Mouse (Mus musculus): ENCODE measurements around the gene Tfe3. TPM values are rescaled to one million over a fixed set of nuclear protein-coding genes. Genes with fewer than 3 reads are reported as not detected.
"Not testable (repeated sequence)": the region's sequence is repeated elsewhere in the genome, so short reads cannot be mapped to it uniquely, and the experiment has no call there.

Tfe3 gene
- total RNA-seq, 2 experiments from 2014 or later, result 41.9 to 56.9 TPM

GRCm38 (mm10) chrX:7797327-7797726 lies 35.0 kb downstream of the Tfe3 start:
- DNase-seq (ENCODE audit: low spot score in 2 of 2), result no peak

GRCm38 (mm10) chrX:7802157-7802556 lies 39.8 kb downstream of the Tfe3 start:
- not testable (repeated sequence) for DNase-seq (ENCODE audit: low spot score in 2 of 2)

GRCm38 (mm10) chrX:7815016-7815415 lies 52.7 kb downstream of the Tfe3 start:
- DNase-seq (ENCODE audit: low spot score in 2 of 2), result not testable (repeated sequence)

GRCm38 (mm10) chrX:7821865-7822779 lies 59.8 kb downstream of the Tfe3 start, which contains the start of gene Kcnd1:
Kcnd1 (plus strand) TSS chrX:7822289.
- no peak for DNase-seq (ENCODE audit: low spot score in 2 of 2)

Small RNAs within 50 kb of the gene (microRNA-seq; reads per million reads assigned to microRNA genes)
- 98.4 to 100 reads per million in 2 experiments for gene Mir1198 (ENCODE audit: borderline number of aligned reads in 2 of 2)

Other genes starting within 250 kb of the Tfe3 start
- not detected for gene Foxp3, start 188.9 kb upstream of the Tfe3 start, total RNA-seq (2021)
- gene Ppp1r3f, start 188.3 kb upstream of the Tfe3 start, total RNA-seq (2021), result 1 to 10 TPM; 3.2 to 4.4 TPM
- gene Ccdc22, start 157.0 kb upstream of the Tfe3 start, total RNA-seq (2021), result 10 to 100 TPM; 16.9 to 23.8 TPM
- not detected for gene Cacna1f, start 155.5 kb upstream of the Tfe3 start, total RNA-seq (2021)
- gene Syp, start 124.1 kb upstream of the Tfe3 start, total RNA-seq (2021), result 10 to 100 TPM; 46.1 to 70.5 TPM
- 10 to 100 TPM in 1 of 2 experiments, 1 to 10 TPM in 1; 8.8 to 11.7 TPM for gene Prickle3, start 105.3 kb upstream of the Tfe3 start, total RNA-seq (2021)
- 10 to 100 TPM; 54.4 to 68.4 TPM for gene Plp2, start 91.2 kb upstream of the Tfe3 start, total RNA-seq (2021)
- gene Magix, start 81.3 kb upstream of the Tfe3 start, total RNA-seq (2021), result under 1 TPM; 0.46 to 0.64 TPM
- gene Gpkow, start 65.4 kb upstream of the Tfe3 start, total RNA-seq (2021), result 10 to 100 TPM; 48.0 to 59.9 TPM
- 10 to 100 TPM; 45.4 to 62.8 TPM for gene Wdr45, start 48.2 kb upstream of the Tfe3 start, total RNA-seq (2021)
- under 1 TPM in 1 of 2 experiments, not detected in 1; 0.58 TPM for gene Gm45208, start 40.3 kb upstream of the Tfe3 start, total RNA-seq (2021)
- gene Praf2, start 34.1 kb upstream of the Tfe3 start, total RNA-seq (2021), result 10 to 100 TPM; 12.1 to 16.3 TPM
- gene Ccdc120, start 11.7 kb upstream of the Tfe3 start, total RNA-seq (2021), result 1 to 10 TPM; 2.0 to 2.6 TPM
- gene Gripap1, start 27.2 kb downstream of the Tfe3 start, total RNA-seq (2021), result 10 to 100 TPM; 52.4 to 54.4 TPM
- gene Kcnd1, start 59.7 kb downstream of the Tfe3 start, total RNA-seq (2021), result under 1 TPM; 0.54 to 0.76 TPM
- 10 to 100 TPM; 57.4 to 63.1 TPM for gene Otud5, start 78.8 kb downstream of the Tfe3 start, total RNA-seq (2021)
- gene Pim2, start 115.7 kb downstream of the Tfe3 start, total RNA-seq (2021), result 10 to 100 TPM in 1 of 2 experiments, 1 to 10 TPM in 1; 8.1 to 13.4 TPM
- 10 to 100 TPM; 38.9 to 50.3 TPM for gene Slc35a2, start 121.5 kb downstream of the Tfe3 start, total RNA-seq (2021)
- 100 to 1,000 TPM in 1 of 2 experiments, 10 to 100 TPM in 1; 97.4 to 121 TPM for gene Pqbp1, start 136.7 kb downstream of the Tfe3 start, total RNA-seq (2021)
- 100 to 1,000 TPM in 1 of 2 experiments, 10 to 100 TPM in 1; 85.0 to 107 TPM for gene Timm17b, start 136.8 kb downstream of the Tfe3 start, total RNA-seq (2021)
- gene Gm10491, start 145.3 kb downstream of the Tfe3 start, total RNA-seq (2021), result not detected
- not detected for gene Gm10490, start 147.0 kb downstream of the Tfe3 start, total RNA-seq (2021)
- gene Pcsk1n, start 157.3 kb downstream of the Tfe3 start, total RNA-seq (2021), result 10 to 100 TPM; 48.9 to 64.9 TPM
- gene Eras, start 166.0 kb downstream of the Tfe3 start, total RNA-seq (2021), result not detected
- gene Hdac6, start 185.3 kb downstream of the Tfe3 start, total RNA-seq (2021), result 10 to 100 TPM; 14.4 to 15.0 TPM
- not detected for gene Gata1, start 215.5 kb downstream of the Tfe3 start, total RNA-seq (2021)

Data from adrenal gland, adult 18-20 months (tissue).